Mouse (Mus musculus): ENCODE measurements around the gene Kdm2b.

DNA sequence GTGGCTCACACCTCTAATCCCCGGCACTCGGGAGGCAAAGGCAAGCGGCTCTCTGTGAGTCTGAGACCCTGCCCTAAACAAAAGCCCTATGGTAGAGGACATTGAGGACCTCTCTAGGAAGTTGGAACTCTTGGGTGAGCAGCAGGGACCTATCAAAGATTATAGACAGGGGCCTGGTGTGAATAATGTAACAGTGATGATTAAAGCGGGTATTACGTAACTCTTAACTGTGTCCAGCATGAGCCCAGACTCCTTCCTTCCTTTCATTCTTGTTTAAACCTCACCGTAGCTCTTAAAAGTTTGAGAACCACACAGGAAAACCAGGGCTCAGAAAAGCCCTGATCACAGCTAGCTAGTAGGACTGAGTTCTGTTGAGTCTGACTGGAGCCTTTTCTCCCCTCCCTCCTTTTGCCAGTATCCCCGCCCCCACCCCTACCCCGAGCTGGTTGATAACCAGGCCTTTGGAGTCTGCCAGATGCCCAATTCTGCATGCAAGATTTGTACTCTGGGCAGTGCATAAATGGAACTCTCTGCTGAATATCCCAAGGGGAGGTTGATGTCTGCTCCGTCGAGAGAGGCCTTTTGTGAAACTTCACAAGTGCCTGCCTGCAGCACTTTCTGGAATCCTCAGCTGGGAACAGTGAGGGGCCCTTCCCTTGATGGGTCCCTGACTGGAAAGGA, 29.9 kb upstream of the Kdm2b start:
- no peak for TF ChIP-seq CTCF (IDR thresholded peaks at IDR 0.05; ENCODE audit: control insufficient read depth, insufficient read depth, insufficient replicate concordance, low read depth, low read length)
- TF ChIP-seq POLR2A (IDR thresholded peaks at IDR 0.05; ENCODE audit: control insufficient read depth, low read depth, low read length): no peak
